8 mouse cellular contexts compared by ENCODE assay signal in the genomic region with DNA sequence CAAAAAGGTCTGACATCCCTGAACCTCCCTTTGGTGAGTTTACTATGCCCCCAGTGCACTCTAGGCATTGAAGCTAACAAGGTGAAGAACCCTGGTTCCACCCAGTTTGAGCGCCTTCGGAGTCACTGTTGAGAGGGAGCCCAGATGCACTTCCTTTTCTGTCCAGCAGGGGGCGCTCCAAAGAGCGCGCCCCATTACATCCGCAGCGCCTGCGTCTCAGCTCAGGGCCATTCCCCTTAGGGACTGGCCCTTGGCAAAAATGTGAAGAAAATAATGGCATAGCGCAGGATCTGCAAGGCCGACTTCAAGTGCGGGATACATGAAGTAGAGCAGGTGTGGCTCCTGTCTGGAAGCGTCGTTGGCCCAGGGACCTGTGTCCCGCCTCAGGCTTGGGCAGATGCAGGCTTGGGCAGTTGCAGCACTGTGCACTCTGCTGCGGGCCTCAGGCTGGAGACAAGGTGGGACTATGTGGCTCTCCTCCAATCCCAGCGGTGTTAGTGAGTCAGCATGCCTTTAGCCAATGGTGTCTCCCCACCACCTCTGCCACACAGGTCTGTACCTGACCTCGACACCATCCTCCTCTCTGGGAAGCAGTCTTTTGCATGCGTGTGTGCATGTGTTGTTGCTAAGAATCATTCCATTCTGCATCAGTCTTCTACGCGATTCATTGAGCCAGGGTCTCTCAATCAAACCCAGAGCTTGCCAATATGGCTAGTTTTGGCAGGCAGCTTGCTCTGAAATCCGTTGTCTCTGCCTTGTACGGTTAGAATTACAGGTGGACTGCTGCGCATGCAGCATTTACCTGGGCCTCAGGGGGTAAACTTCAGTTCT. TPM values are rescaled to one million over a fixed set of nuclear protein-coding genes. Genes with fewer than 3 reads are reported as not detected.
DNase-seq lines count a peak whose midpoint lies in the region; ATAC-seq lines count a peak whose summit lies in the region.

No protein-coding gene starts in this region.

- H3K27me3 ChIP-seq in limb, embryonic 12.5 days: peaks cover 18% of the 10 kb centered on the region
- H3K27me3 ChIP-seq in midbrain, embryonic 13.5 days: peaks cover 5% of the 10 kb centered on the region; the same call in 1 of the 2 replicates

- WGBS in limb, embryonic 12.5 days: 19% methylated on average over 23 of the region's 23 CpGs
- WGBS in midbrain, embryonic 13.5 days: 19% methylated on average over 23 of the region's 23 CpGs

- ATAC-seq in limb, embryonic 12.5 days (ENCODE audit: insufficient number of reproducible peaks, insufficient read depth, low FRiP score, low TSS enrichment, low read depth): peak; percentile 53
- peak; percentile 68 for ATAC-seq in midbrain, embryonic 13.5 days

- H3K4me1 ChIP-seq in limb, embryonic 12.5 days (replicated peaks): peaks cover 10% of the 10 kb centered on the region
- peaks cover 20% of the 10 kb centered on the region for H3K4me1 ChIP-seq in midbrain, embryonic 13.5 days (replicated peaks)

- peak overlapping the region; percentile 43 for H3K4me2 ChIP-seq in limb, embryonic 12.5 days
- H3K4me2 ChIP-seq in midbrain, embryonic 13.5 days (replicated peaks): peak overlapping the region; percentile 33

- no peak overlapping the region for H3K27ac ChIP-seq in limb, embryonic 12.5 days
- 0 out of 2 replicates have a peak overlapping the region, but pooled peaks have one; percentile 1 for H3K27ac ChIP-seq in midbrain, embryonic 13.5 days

- peak overlapping the region; percentile 42; the same call in 1 of the 2 replicates for H3K9ac ChIP-seq in limb, embryonic 12.5 days (replicated peaks)
- no peak overlapping the region for H3K9ac ChIP-seq in midbrain, embryonic 13.5 days (replicated peaks)

- no peak overlapping the region for H3K4me3 ChIP-seq in limb, embryonic 12.5 days (replicated peaks)
- H3K4me3 ChIP-seq in midbrain, embryonic 13.5 days (replicated peaks): no peak overlapping the region; the same call in 1 of the 2 replicates

- peak; percentile 47 for DNase-seq in 3T3-L1 (ENCODE audit: low read depth, low spot score)
- DNase-seq in adrenal gland, adult 8-10 months: peak; percentile 53
- peak; percentile 70 for DNase-seq in embryo, embryonic 9.5 days (ENCODE audit: extremely low spot score)
- DNase-seq in heart, adult 8-10 months (ENCODE audit: low spot score): peak; percentile 73
- DNase-seq in kidney, adult 18-20 months: peak; percentile 82
- DNase-seq in spleen, postnatal 10 days (ENCODE audit: low spot score in 2 of 2): peak; percentile 82 to 89

- H3K36me3 ChIP-seq in limb, embryonic 12.5 days: no peaks in the 10 kb centered on the region
- H3K36me3 ChIP-seq in midbrain, embryonic 13.5 days: no peaks in the 10 kb centered on the region

- no peaks in the 10 kb centered on the region for H3K9me3 ChIP-seq in limb, embryonic 12.5 days
- no peaks in the 10 kb centered on the region for H3K9me3 ChIP-seq in midbrain, embryonic 13.5 days

RNA-seq across cellular contexts. Expression of a gene that starts 0.8 kb away (rescaled TPM):
- not detected for total RNA-seq in adrenal gland, adult 8-10 months (2022)
- not detected for total RNA-seq in heart, adult 8-10 months (2022)
- polyA plus RNA-seq in limb, embryonic 12.5 days (2016; fragmentation: Nextera tagmentation; extraction: Ambion mirVana): not detected in 2 replicates
- 0.22 and 0.34 TPM in 2 replicates for polyA plus RNA-seq in midbrain, embryonic 13.5 days (2015; fragmentation: Nextera tagmentation; extraction: Ambion mirVana)

RNA-seq across cellular contexts. Expression of a gene that starts 5.8 kb away (rescaled TPM):
- total RNA-seq in adrenal gland, adult 8-10 months (2022): 10 to 100 TPM; 26.5 to 38.4 (median 33.9) TPM
- 10 to 100 TPM; 27.4 to 33.1 (median 29.8) TPM for total RNA-seq in heart, adult 8-10 months (2022)
- polyA plus RNA-seq in limb, embryonic 12.5 days (2016; fragmentation: Nextera tagmentation; extraction: Ambion mirVana): 14.8 and 21.7 TPM in 2 replicates
- polyA plus RNA-seq in midbrain, embryonic 13.5 days (2015; fragmentation: Nextera tagmentation; extraction: Ambion mirVana): 12.3 and 12.7 TPM in 2 replicates

RNA-seq across cellular contexts. Expression of a gene that starts 39.8 kb away (rescaled TPM):
- 10 to 100 TPM; 13.3 to 20.5 (median 15.0) TPM for total RNA-seq in adrenal gland, adult 8-10 months (2022)
- total RNA-seq in heart, adult 8-10 months (2022): 10 to 100 TPM in 3 of 4 experiments, 1 to 10 TPM in 1; 8.7 to 12.6 (median 10.6) TPM
- polyA plus RNA-seq in limb, embryonic 12.5 days (2016; fragmentation: Nextera tagmentation; extraction: Ambion mirVana): 4.1 and 5.1 TPM in 2 replicates
- 0.76 and 0.77 TPM in 2 replicates for polyA plus RNA-seq in midbrain, embryonic 13.5 days (2015; fragmentation: Nextera tagmentation; extraction: Ambion mirVana)

RNA-seq across cellular contexts. Expression of a gene that starts 56.3 kb away (rescaled TPM):
- 1 to 10 TPM; 3.0 to 4.7 (median 3.5) TPM for total RNA-seq in adrenal gland, adult 8-10 months (2022)
- total RNA-seq in heart, adult 8-10 months (2022): 1 to 10 TPM in 1 of 4 experiments, under 1 TPM in 3; 0.57 to 1.3 (median 0.98) TPM
- polyA plus RNA-seq in limb, embryonic 12.5 days (2016; fragmentation: Nextera tagmentation; extraction: Ambion mirVana): 1.4 and 1.8 TPM in 2 replicates
- polyA plus RNA-seq in midbrain, embryonic 13.5 days (2015; fragmentation: Nextera tagmentation; extraction: Ambion mirVana): 3.1 and 3.2 TPM in 2 replicates
